Mouse (Mus musculus) embryonic fibroblast, embryonic 13.5 days (primary cell): ENCODE data around the gene Ttyh3. TPM values are rescaled to one million over a fixed set of nuclear protein-coding genes. Genes with fewer than 3 reads are reported as not detected.

Source experiments
- H3K27ac ChIP-seq: 2 replicates; pipeline ENCODE4 v1.5.1; 2012; ENCODE audit warnings: low read length, control low read depth, inconsistent platforms; ENCODE audit not compliant: insufficient read depth
- H3K4me1 ChIP-seq: 2 replicates; pipeline ENCODE4 v1.6.1; 2011; ENCODE audit warnings: low read length; ENCODE audit not compliant: control insufficient read depth, insufficient read depth
- H3K4me3 ChIP-seq: 2 replicates; pipeline ENCODE4 v1.5.1; 2011; ENCODE audit warnings: mild to moderate bottlenecking, control low read depth, low read length; ENCODE audit not compliant: insufficient read depth
- CTCF ChIP-seq: IDR thresholded peaks from 2 replicates; pipeline ENCODE4 v1.5.1; 2011; ENCODE audit warnings: mild to moderate bottlenecking, control low read depth, low read length, moderate library complexity, borderline replicate concordance; ENCODE audit not compliant: insufficient read depth
- POLR2A ChIP-seq: IDR thresholded peaks from 2 replicates; pipeline ENCODE4 v1.6.1; 2011; ENCODE audit warnings: low read depth, mild to moderate bottlenecking, control low read depth, low read length, moderate library complexity
- polyA plus RNA-seq: library from polyadenylated mRNA; stranded (reverse); fragments of >200 nt; gene quantifications from 2 replicates; pipeline ENCODE4 v1.2.4, GENCODE M21; 2011; ENCODE audit warnings: low read depth; ENCODE audit not compliant: missing spikeins, insufficient read length

The Ttyh3 gene
- polyA plus RNA-seq, 1 experiment, result 95.0 TPM

GRCm38 (mm10) chr5:140619895-140620736, 28.7 kb downstream of the Ttyh3 start:
- H3K27ac ChIP-seq, result peak overlapping the region; percentile 16; the same call in 1 of the 2 replicates
- no peak overlapping the region for H3K4me3 ChIP-seq
- TF ChIP-seq POLR2A (no peak), CTCF (no peak)
- H3K4me1 ChIP-seq, result peaks cover 2% of the 10 kb centered on the region; the same call in 1 of the 2 replicates

GRCm38 (mm10) chr5:140619151-140619771, 29.6 kb downstream of the Ttyh3 start:
- no peak overlapping the region for H3K27ac ChIP-seq
- peaks cover 2% of the 10 kb centered on the region; the same call in 1 of the 2 replicates for H3K4me1 ChIP-seq
- H3K4me3 ChIP-seq, result no peak overlapping the region
- TF ChIP-seq CTCF (peak; percentile 77), POLR2A (no peak)

- H3K4me3 ChIP-seq, result no peak overlapping the region
- TF ChIP-seq CTCF, result no peak
- TF ChIP-seq POLR2A, result no peak
- peaks cover 2% of the 10 kb centered on the region; the same call in 1 of the 2 replicates for H3K4me1 ChIP-seq
- no peak overlapping the region for H3K27ac ChIP-seq
These were observed 31.1 kb downstream of the Ttyh3 start for GRCm38 (mm10) chr5:140617714-140618113.

- Histone ChIP-seq H3K27ac (no peak overlapping the region), H3K4me1 (peaks cover 2% of the 10 kb centered on the region; the same call in 1 of the 2 replicates), H3K4me3 (no peak overlapping the region)
- TF ChIP-seq POLR2A (no peak), CTCF (no peak)
These were observed 32.1 kb downstream of the Ttyh3 start for GRCm38 (mm10) chr5:140616691-140617090.

- H3K4me3 ChIP-seq, result no peak overlapping the region
- peaks cover 2% of the 10 kb centered on the region; the same call in 1 of the 2 replicates for H3K4me1 ChIP-seq
- no peak overlapping the region for H3K27ac ChIP-seq
- TF ChIP-seq POLR2A (no peak), CTCF (no peak)
These were observed 32.7 kb downstream of the Ttyh3 start for GRCm38 (mm10) chr5:140616110-140616503.

- TF ChIP-seq POLR2A (no peak), CTCF (no peak)
- Histone ChIP-seq H3K27ac (no peak overlapping the region), H3K4me1 (no peaks in the 10 kb centered on the region; the same call in none of the 2 replicates), H3K4me3 (no peak overlapping the region)
These were observed 33.3 kb downstream of the Ttyh3 start for GRCm38 (mm10) chr5:140615321-140616109.

- TF ChIP-seq POLR2A (no peak), CTCF (no peak)
- H3K4me1 ChIP-seq, result no peaks in the 10 kb centered on the region; the same call in 1 of the 2 replicates
- H3K4me3 ChIP-seq, result no peak overlapping the region
- H3K27ac ChIP-seq, result no peak overlapping the region
These were observed 34.0 kb downstream of the Ttyh3 start for GRCm38 (mm10) chr5:140614837-140615236.

GRCm38 (mm10) chr5:140614141-140614540, 34.7 kb downstream of the Ttyh3 start:
- TF ChIP-seq CTCF, result no peak
- TF ChIP-seq POLR2A, result no peak
- H3K4me3 ChIP-seq, result no peak overlapping the region
- peaks cover 3% of the 10 kb centered on the region; the same call in 1 of the 2 replicates for H3K4me1 ChIP-seq
- no peak overlapping the region for H3K27ac ChIP-seq

- Histone ChIP-seq H3K4me1 (peaks cover 4% of the 10 kb centered on the region; the same call in 1 of the 2 replicates), H3K4me3 (no peak overlapping the region), H3K27ac (no peak overlapping the region)
- TF ChIP-seq POLR2A (no peak), CTCF (no peak)
These were observed 36.6 kb downstream of the Ttyh3 start for GRCm38 (mm10) chr5:140612191-140612590.
